Comparison of ENCODE assay signal across 14 mouse cellular contexts in the genomic region with DNA sequence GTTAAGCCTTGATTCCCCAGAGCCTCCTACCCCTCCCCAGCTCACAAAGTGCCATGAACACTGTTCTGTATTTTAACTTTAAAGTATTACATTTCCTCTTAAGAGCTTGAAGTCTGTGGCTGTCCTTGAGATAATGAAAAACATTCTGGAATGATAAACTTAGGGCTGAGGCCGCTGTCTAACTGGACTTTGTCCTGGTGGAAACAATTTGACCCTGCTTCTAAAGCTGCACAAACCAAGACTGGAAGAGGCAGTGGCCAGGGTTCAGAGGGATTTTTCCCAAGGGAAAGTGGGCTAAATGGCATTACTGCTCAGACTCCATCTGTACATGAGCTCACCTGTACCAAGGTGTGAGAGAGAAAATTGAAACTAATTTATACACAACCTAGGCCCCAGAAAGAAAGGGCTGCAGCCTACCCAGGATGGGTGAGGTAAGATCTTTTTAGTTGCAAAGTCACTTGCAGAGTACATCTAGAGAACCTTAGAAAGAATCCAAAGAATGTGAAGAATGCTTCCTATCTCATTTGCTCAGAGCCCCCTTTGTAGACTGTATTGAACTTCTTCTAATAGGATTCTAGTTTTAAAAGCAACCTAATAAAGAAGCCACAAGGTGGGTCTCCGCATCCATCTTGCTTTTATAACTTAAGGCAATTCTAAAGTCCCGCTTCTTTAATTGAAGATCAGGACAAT. TPM values are rescaled to one million over a fixed set of nuclear protein-coding genes. Genes with fewer than 3 reads are reported as not detected.
DNase-seq lines count a peak whose midpoint lies in the region; ATAC-seq and TF ChIP-seq lines count a peak whose summit lies in the region.
"Had no signal": no experiment of that assay in that cellular context is flagged by ENCODE, and none has a peak within 500 bp of the region (broad histone marks: within the 10 kb centered on the region; RNA-seq: fewer than 3 reads in every experiment).

No protein-coding gene starts in this region.

- no peaks in the 10 kb centered on the region for H3K9me3 ChIP-seq in heart, embryonic 12.5 days (replicated peaks)
- no peaks in the 10 kb centered on the region for H3K9me3 ChIP-seq in lung, embryonic 16.5 days (ENCODE audit: control insufficient read depth, low read length)
- no peaks in the 10 kb centered on the region for H3K9me3 ChIP-seq in embryonic facial prominence, embryonic 11.5 days (replicated peaks; ENCODE audit: control insufficient read depth, low read length)

- no peak overlapping the region for H3K4me3 ChIP-seq in heart, embryonic 12.5 days
- no peak overlapping the region for H3K4me3 ChIP-seq in lung, embryonic 16.5 days (ENCODE audit: low read length)
- H3K4me3 ChIP-seq in lung, adult 2 months (replicated peaks; ENCODE audit: extremely low read depth, low read depth, low read length) = no peak overlapping the region
- no peak overlapping the region for H3K4me3 ChIP-seq in embryonic facial prominence, embryonic 11.5 days (ENCODE audit: low read depth, low read length)
- H3K4me3 ChIP-seq: left cerebral cortex, adult 2 months had no signal

- peaks cover 10% of the 10 kb centered on the region for H3K4me1 ChIP-seq in heart, embryonic 12.5 days (replicated peaks)
- 0 out of 2 replicates have a peak, but pooled peaks cover 2% of the 10 kb centered on the region for H3K4me1 ChIP-seq in lung, embryonic 16.5 days (replicated peaks; ENCODE audit: control insufficient read depth, insufficient read depth, low read length)
- no peaks in the 10 kb centered on the region for H3K4me1 ChIP-seq in lung, adult 2 months (ENCODE audit: control insufficient read depth, insufficient read depth, low read length)
- no peaks in the 10 kb centered on the region for H3K4me1 ChIP-seq in embryonic facial prominence, embryonic 11.5 days (ENCODE audit: control insufficient read depth, insufficient read depth, low read length)

- no peaks in the 10 kb centered on the region for H3K36me3 ChIP-seq in heart, embryonic 12.5 days
- H3K36me3 ChIP-seq in lung, embryonic 16.5 days (ENCODE audit: control insufficient read depth, insufficient read depth, low read length) = no peaks in the 10 kb centered on the region
- no peaks in the 10 kb centered on the region for H3K36me3 ChIP-seq in embryonic facial prominence, embryonic 11.5 days (replicated peaks; ENCODE audit: control insufficient read depth, insufficient read depth, low read depth, low read length)

- no peak for TF ChIP-seq CTCF in lung, adult 2 months (IDR thresholded peaks at IDR 0.05; ENCODE audit: insufficient read depth, low read length)

- H3K9ac ChIP-seq in heart, embryonic 12.5 days = no peak overlapping the region
- no peak overlapping the region for H3K9ac ChIP-seq in lung, embryonic 16.5 days (ENCODE audit: low read length)
- no peak overlapping the region for H3K9ac ChIP-seq in embryonic facial prominence, embryonic 11.5 days (replicated peaks; ENCODE audit: low read length)
- H3K9ac ChIP-seq: liver, embryonic 14.5 days had no signal

- H3K27me3 ChIP-seq in heart, embryonic 12.5 days (replicated peaks) = no peaks in the 10 kb centered on the region
- H3K27me3 ChIP-seq in lung, embryonic 16.5 days (ENCODE audit: control insufficient read depth, insufficient read depth, low read depth, low read length) = no peaks in the 10 kb centered on the region
- no peaks in the 10 kb centered on the region for H3K27me3 ChIP-seq in embryonic facial prominence, embryonic 11.5 days (ENCODE audit: control insufficient read depth, insufficient read depth, low read length)

- no peak for ATAC-seq in heart, embryonic 12.5 days (ENCODE audit: insufficient number of reproducible peaks, low FRiP score)
- 0 out of 2 replicates have a peak, but pooled peaks have one; percentile 41 for ATAC-seq in lung, embryonic 16.5 days (ENCODE audit: low read depth)
- no peak for ATAC-seq in embryonic facial prominence, embryonic 11.5 days (replicated peaks; ENCODE audit: insufficient number of reproducible peaks, low FRiP score, low TSS enrichment, low read depth)

- no peak for DNase-seq in heart, postnatal 36 days
- no peak for DNase-seq in lung, adult 2 months
- DNase-seq in embryonic facial prominence, embryonic 11.5 days (ENCODE audit: low spot score) = peak; percentile 20
- peak; percentile 71 for DNase-seq in yolk sac, embryonic 10.5 days (ENCODE audit: low spot score)
- no peak for DNase-seq in gastrocnemius, adult 8-10 months (ENCODE audit: low spot score in 2 of 2)
- no peak for DNase-seq in left cerebral cortex, postnatal 4 days
- DNase-seq: adrenal gland, postnatal 10 days; thymus, adult 18-20 months had no signal

- H3K27ac ChIP-seq in heart, embryonic 12.5 days (ENCODE audit: poor library complexity, severe bottlenecking) = 0 out of 2 replicates have a peak overlapping the region, but pooled peaks have one; percentile 40
- H3K27ac ChIP-seq in lung, embryonic 16.5 days (ENCODE audit: low read length) = no peak overlapping the region
- H3K27ac ChIP-seq in embryonic facial prominence, embryonic 11.5 days (replicated peaks; ENCODE audit: low read depth, low read length) = no peak overlapping the region
- H3K27ac ChIP-seq: left cerebral cortex, adult 2 months; liver, embryonic 14.5 days had no signal

- no peak for TF ChIP-seq POLR2A in lung, adult 2 months (IDR thresholded peaks at IDR 0.05; ENCODE audit: borderline replicate concordance, extremely low read depth, low read depth, low read length)

- intact Hi-C loops in heart, postnatal 36 days (cut with DNase I) = no loop called here
- intact Hi-C loops in left cerebral cortex, postnatal 4 days (cut with DNase I) = no loop called here

- H3K4me2 ChIP-seq in heart, embryonic 12.5 days = no peak overlapping the region
- H3K4me2 ChIP-seq in lung, embryonic 16.5 days (ENCODE audit: low read depth, low read length) = no peak overlapping the region
- H3K4me2 ChIP-seq in embryonic facial prominence, embryonic 11.5 days (ENCODE audit: low read depth, low read length) = no peak overlapping the region

- 42% methylated on average over 3 of the region's 3 CpGs for WGBS in heart, embryonic 12.5 days
- 50% methylated on average over 3 of the region's 3 CpGs for WGBS in lung, embryonic 16.5 days
- WGBS in lung, adult 2 months = 73% methylated on average over 3 of the region's 3 CpGs
- 46% methylated on average over 3 of the region's 3 CpGs for WGBS in embryonic facial prominence, embryonic 11.5 days

RNA-seq across cellular contexts. Expression of a gene that starts 52.6 kb away (rescaled TPM):
- 0.72 and 0.82 TPM in 2 replicates for polyA plus RNA-seq in heart, embryonic 12.5 days (2016; fragmentation: Nextera tagmentation; extraction: Ambion mirVana)
- total RNA-seq in heart, postnatal 36 days (2021) = under 1 TPM; 0.16 to 0.25 TPM
- 4.2 and 4.4 TPM in 2 replicates for polyA plus RNA-seq in lung, embryonic 16.5 days (2015; fragmentation: Nextera tagmentation; extraction: Ambion mirVana)
- 1.5 and 1.9 TPM in 2 replicates for polyA plus RNA-seq in lung, adult 2 months (2012; rRNA removed)
- polyA plus RNA-seq in embryonic facial prominence, embryonic 11.5 days (2014; fragmentation: Nextera tagmentation; extraction: Ambion mirVana) = 4.1 and 4.9 TPM in 2 replicates
- total RNA-seq in gastrocnemius, adult 8-10 months (2022) = under 1 TPM; 0.07 to 0.46 (median 0.31) TPM
- total RNA-seq in left cerebral cortex, postnatal 4 days (2021) = under 1 TPM; 0.60 to 0.66 TPM
- total RNA-seq: megakaryocyte, adult 5-6 weeks had no signal
- polyA plus RNA-seq: small intestine, adult 2 months had no signal

Comparison
In these comparisons a context has a peak if more than half of its experiments do, and no peak if none do; other contexts are left out.
1. DNase-seq: peak in embryonic facial prominence, embryonic 11.5 days (single experiment) and yolk sac, embryonic 10.5 days (single experiment); none in heart, postnatal 36 days (0 of 2), lung, adult 2 months (single experiment), gastrocnemius, adult 8-10 months (0 of 2) and left cerebral cortex, postnatal 4 days (single experiment).